Mouse (Mus musculus) heart, adult 2 months (tissue): Measurements from ENCODE around the gene Oscar. TPM values are rescaled to one million over a fixed set of nuclear protein-coding genes. Genes with fewer than 3 reads are reported as not detected.

ENCODE experiments used
- DNase-seq, 2 experiments: peaks; one replicate each; pipeline ENCODE4 v3.0.0; 2021
- H3K27ac ChIP-seq: fragments of 200-600 bp; 2 replicates; pipeline ENCODE4 v1.8.1; 2022
- H3K27me3 ChIP-seq: fragments of 200-500 bp; 2 replicates; pipeline ENCODE4 v1.6.1; 2012; ENCODE audit warnings: mild to moderate bottlenecking, low read length, inconsistent platforms, mixed read lengths; ENCODE audit not compliant: control insufficient read depth, insufficient read depth
- H3K36me3 ChIP-seq: fragments of 200-500 bp; 2 replicates; pipeline ENCODE4 v1.6.1; 2012; ENCODE audit warnings: low read length, inconsistent platforms; ENCODE audit not compliant: control insufficient read depth, insufficient read depth
- H3K4me1 ChIP-seq: fragments of 200-500 bp; 2 replicates; pipeline ENCODE4 v1.6.1; 2011; ENCODE audit warnings: low read length; ENCODE audit not compliant: control insufficient read depth, insufficient read depth
- H3K4me3 ChIP-seq: fragments of 200-600 bp; 2 replicates; pipeline ENCODE4 v1.8.1; 2022
- H3K79me2 ChIP-seq: fragments of 200-500 bp; replicated peaks from 2 replicates; pipeline ENCODE4 v1.6.1; 2012; ENCODE audit warnings: mild to moderate bottlenecking, inconsistent platforms, low read length, moderate library complexity, mixed read lengths; ENCODE audit not compliant: control insufficient read depth, insufficient read depth
- H3K9ac ChIP-seq: fragments of 200-500 bp; 2 replicates; pipeline ENCODE4 v1.6.1; 2012; ENCODE audit warnings: low read depth, mild to moderate bottlenecking, control low read depth, inconsistent platforms, low read length, mixed read lengths
- CTCF ChIP-seq: fragments of 200-600 bp; IDR thresholded peaks from 2 replicates; pipeline ENCODE4 v1.8.1; 2022; ENCODE audit warnings: antibody characterized with exemption, mild to moderate bottlenecking, moderate library complexity
- EP300 ChIP-seq: fragments of 200-500 bp; IDR thresholded peaks from 2 replicates; pipeline ENCODE4 v1.6.1; 2011; ENCODE audit warnings: low read depth, low read length, control low read depth; ENCODE audit not compliant: insufficient read depth
- POLR2A ChIP-seq: fragments of 200-500 bp; IDR thresholded peaks from 2 replicates; pipeline ENCODE4 v1.6.1; 2011; ENCODE audit warnings: mild to moderate bottlenecking, low read depth, low read length, control low read depth; ENCODE audit not compliant: insufficient read depth
- WGBS: fragments of 180-500 bp; shearing (Covaris S2); methylation state at CpG from one replicate; pipeline ENCODE4 v1.1.7; 2018; 5-methylcytosine and 5-hydroxymethylcytosine counted together
- intact Hi-C: fragments of 180-260 bp; cut with DNase I; formaldehyde crosslinking; loops from one replicate; pipeline ENCODE4 v1.15.1; 2025
- polyA plus RNA-seq: library from polyadenylated mRNA; depleted of rRNA; stranded (reverse); fragments of >200 nt; gene quantifications from 2 replicates; pipeline ENCODE4 v1.2.3, GENCODE M21; 2012
- total RNA-seq, 2 experiments: library from RNA; stranded (reverse); gene quantifications; 2 replicates each; pipeline ENCODE4 v1.2.3; 2021

Oscar gene
- total and polyA plus RNA-seq, 3 experiments, result 0.21 to 0.45 TPM; not detected in 1

DNA sequence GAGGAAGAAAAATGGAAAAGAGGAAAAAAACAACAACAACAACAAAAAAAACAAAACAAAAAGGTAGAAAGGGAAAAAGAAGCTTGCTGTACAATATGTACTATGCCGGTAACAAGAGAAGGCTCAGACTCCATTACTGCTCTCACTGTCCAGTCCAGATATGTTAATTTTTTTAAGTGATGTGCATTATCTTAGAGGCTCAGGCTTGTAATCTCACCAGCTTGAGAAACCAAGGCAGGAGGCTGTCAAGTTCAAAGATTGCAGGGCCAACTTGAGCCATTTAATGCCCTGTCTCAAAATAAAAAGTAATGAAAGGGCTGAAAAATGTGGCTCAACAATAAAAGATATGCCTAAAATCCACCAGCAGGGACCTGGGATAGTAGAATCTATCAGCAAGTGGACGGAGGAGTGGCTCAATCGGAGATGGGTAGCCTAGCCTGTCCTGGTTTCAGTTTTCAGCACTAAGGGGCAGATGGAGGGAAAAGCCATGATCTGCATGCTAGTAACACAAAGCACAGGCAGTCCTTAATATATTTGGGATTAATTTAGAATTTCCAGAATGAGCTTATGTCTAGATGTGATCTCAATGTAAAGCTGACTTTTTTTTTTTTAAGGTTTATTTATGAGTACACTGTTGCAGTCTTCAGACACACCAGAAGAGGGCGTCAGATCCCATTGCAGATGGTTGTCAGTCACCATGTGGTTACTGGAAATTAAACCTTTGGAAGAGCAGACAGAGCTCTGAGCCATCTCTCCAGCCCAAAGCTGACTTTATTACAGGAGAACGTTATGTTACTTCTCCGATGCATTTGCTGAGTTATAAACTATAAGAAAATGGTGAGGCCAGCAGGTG is 658 bp upstream of the Oscar start:
- Histone ChIP-seq H3K36me3 (no peaks in the 10 kb centered on the region), H3K9ac (no peak overlapping the region), H3K4me1 (no peaks in the 10 kb centered on the region), H3K27ac (peak overlapping the region; percentile 81; the same call in 1 of the 2 replicates), H3K27me3 (no peaks in the 10 kb centered on the region), H3K79me2 (no peaks in the 10 kb centered on the region), H3K4me3 (peak overlapping the region; percentile 92; the same call in 1 of the 2 replicates)
- intact Hi-C loops, result loop anchor here (1.0 kb wide), 1 partner anchor 13 kb away; the partner anchor contains the start of genes Prpf31 and Tfpt
- TF ChIP-seq POLR2A, result no peak
- peak; percentile 65 for TF ChIP-seq CTCF
- WGBS, result 41% methylated on average over 6 of the region's 6 CpGs
- DNase-seq, result no peak

DNA sequence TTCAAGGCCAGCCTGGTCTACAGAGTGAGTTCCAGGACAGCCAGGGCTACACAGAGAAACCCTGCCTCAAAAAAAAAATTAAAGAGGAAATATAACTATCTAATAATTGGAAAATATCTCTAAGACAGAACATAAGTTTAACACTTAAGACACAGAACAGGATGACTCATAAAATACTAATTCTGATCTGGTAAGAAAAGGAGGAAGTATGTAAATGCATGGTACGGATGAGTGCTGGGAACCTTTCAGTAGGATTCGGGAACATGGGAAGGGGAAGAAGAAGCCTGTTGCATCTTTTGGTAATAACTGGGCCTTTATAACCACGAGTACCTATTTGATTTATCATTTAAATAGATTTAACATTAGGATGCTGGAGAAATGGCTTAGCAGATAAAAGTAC is 1.9 kb downstream of the Oscar start:
- TF ChIP-seq POLR2A (no peak), CTCF (no peak), EP300 (no peak)
- Histone ChIP-seq H3K79me2 (no peaks in the 10 kb centered on the region), H3K27me3 (no peaks in the 10 kb centered on the region), H3K36me3 (no peaks in the 10 kb centered on the region), H3K9ac (no peak overlapping the region), H3K4me3 (no peak overlapping the region), H3K4me1 (peaks cover 4% of the 10 kb centered on the region), H3K27ac (no peak overlapping the region)
- 63% methylated on average over 3 of the region's 3 CpGs for WGBS
- intact Hi-C loops, result no loop called here
- DNase-seq, result no peak

DNA sequence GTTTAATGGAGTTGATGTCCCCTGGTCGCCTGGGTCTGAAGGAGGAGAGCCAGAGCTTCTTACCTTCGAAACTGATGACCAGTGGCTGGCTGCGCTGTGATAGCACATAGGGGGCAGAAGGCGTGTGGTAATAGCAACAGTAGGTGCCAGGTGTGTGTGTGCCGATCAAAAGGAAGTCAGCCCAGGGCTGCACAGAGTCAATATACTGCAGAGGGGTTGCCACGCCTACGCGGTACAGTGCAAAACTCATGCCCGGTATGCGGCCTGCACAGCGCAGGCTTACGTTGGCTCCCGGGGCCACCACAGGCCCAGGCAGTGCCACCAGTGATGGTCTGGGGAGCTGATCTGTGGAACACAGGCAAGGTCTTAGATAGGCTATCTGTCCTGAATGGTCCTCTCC is 5.0 kb downstream of the Oscar start:
- intact Hi-C loops, result no loop called here
- no peak overlapping the region for H3K27ac ChIP-seq
- WGBS, result 91% methylated on average over 13 of the region's 13 CpGs

DNA sequence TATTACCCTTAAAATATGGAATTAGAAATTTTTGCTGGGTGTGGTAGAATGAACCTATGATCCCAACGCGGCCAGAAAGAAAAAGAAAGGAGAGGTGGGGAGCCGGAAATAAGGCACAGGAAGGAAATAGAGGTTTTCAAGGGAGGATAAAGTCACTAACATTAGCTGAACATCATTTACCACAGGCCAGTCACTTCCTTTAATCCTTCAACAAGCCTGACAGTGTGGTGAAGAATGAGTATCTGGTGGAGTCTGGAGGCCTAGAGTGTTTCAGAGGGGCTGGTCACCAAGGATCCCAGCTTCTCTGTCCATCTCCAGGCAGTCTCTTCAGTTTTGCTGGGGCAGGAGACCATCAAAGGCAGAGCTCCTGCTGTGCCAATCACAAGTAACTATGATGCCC is 5.5 kb downstream of the Oscar start:
- H3K36me3 ChIP-seq, result no peaks in the 10 kb centered on the region
- H3K4me3 ChIP-seq, result no peak overlapping the region
- intact Hi-C loops, result no loop called here
- H3K79me2 ChIP-seq, result no peaks in the 10 kb centered on the region
- no peak for DNase-seq
- H3K9ac ChIP-seq, result no peak overlapping the region
- H3K4me1 ChIP-seq, result peaks cover 6% of the 10 kb centered on the region
- H3K27me3 ChIP-seq, result no peaks in the 10 kb centered on the region
- WGBS, result 62% methylated on average over 3 of the region's 3 CpGs
- no peak overlapping the region for H3K27ac ChIP-seq
- TF ChIP-seq CTCF, result no peak
- no peak for TF ChIP-seq EP300
- no peak for TF ChIP-seq POLR2A

More for the DNA sequence above, 5.0 kb downstream of the Oscar start:
- Histone ChIP-seq H3K9ac (no peak overlapping the region), H3K4me3 (no peak overlapping the region), H3K36me3 (no peaks in the 10 kb centered on the region), H3K27me3 (no peaks in the 10 kb centered on the region), H3K4me1 (peaks cover 6% of the 10 kb centered on the region), H3K79me2 (no peaks in the 10 kb centered on the region)
- no peak for DNase-seq
- TF ChIP-seq CTCF, result no peak
- TF ChIP-seq POLR2A, result no peak
- TF ChIP-seq EP300, result no peak

DNA sequence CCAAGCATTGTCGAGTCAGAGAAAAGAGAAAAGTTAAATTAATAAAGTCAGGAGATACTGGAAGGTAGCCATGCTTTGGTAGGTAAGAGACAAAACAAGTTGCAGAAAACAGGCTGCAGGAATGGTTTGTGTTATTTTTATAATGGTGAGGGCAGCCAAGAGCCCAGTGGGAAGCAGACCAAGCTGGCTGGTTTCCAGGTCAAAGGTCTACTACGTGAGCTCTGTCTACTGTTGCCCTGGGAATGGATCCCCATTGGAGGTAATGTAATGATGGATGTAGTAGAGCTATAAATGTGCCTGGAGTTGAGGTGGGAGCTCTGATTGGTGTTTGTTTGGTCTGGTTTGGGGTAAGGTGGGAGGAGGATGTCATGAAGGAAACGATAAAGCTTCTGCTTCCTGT is 6.9 kb downstream of the Oscar start:
- no peaks in the 10 kb centered on the region for H3K27me3 ChIP-seq
- H3K27ac ChIP-seq, result peak overlapping the region; percentile 83
- no peaks in the 10 kb centered on the region for H3K36me3 ChIP-seq
- TF ChIP-seq EP300, result 0 out of 2 replicates have a peak, but pooled peaks have one; percentile 30
- no peak for TF ChIP-seq CTCF
- H3K9ac ChIP-seq, result no peak overlapping the region
- WGBS, result 12% methylated on average over 3 of the region's 3 CpGs
- H3K79me2 ChIP-seq, result no peaks in the 10 kb centered on the region
- DNase-seq, result peak; percentile 70 to 73
- peaks cover 6% of the 10 kb centered on the region for H3K4me1 ChIP-seq
- intact Hi-C loops, result loop anchor here (5.0 kb wide), 1 partner anchor 68 kb away; the partner anchor contains the start of gene Tmc4
- no peak overlapping the region for H3K4me3 ChIP-seq

DNA sequence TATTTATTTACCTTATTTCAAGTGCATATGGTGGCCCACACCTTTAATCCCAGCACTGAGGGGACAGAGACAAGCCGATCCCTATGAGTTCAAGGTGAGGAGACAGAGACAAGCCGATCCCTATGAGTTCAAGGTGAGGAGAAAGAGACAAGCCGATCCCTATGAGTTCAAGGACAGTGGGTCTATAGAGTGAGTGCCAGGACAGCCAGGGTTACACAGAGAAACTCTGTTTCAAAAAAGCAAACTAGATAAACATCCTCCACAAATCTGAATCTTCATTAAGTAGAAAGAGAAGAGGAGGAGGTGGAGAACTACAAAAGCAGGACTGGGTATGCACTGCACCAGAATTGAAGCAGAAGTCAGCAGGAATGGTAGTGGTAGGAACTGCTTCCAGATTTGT is 7.3 kb downstream of the Oscar start:
- Histone ChIP-seq H3K9ac (no peak overlapping the region), H3K36me3 (no peaks in the 10 kb centered on the region), H3K4me3 (no peak overlapping the region), H3K27ac (peak overlapping the region; percentile 83), H3K79me2 (no peaks in the 10 kb centered on the region), H3K4me1 (peaks cover 6% of the 10 kb centered on the region), H3K27me3 (no peaks in the 10 kb centered on the region)
- TF ChIP-seq POLR2A (no peak), CTCF (no peak), EP300 (no peak)
- no peak for DNase-seq
- WGBS, result 72% methylated on average over 3 of the region's 3 CpGs
- intact Hi-C loops, result loop anchor here (5.0 kb wide), 1 partner anchor 69 kb away; the partner anchor contains the start of gene Tmc4
